Comparison of ENCODE assay signal across 13 mouse cellular contexts in the genomic region with DNA sequence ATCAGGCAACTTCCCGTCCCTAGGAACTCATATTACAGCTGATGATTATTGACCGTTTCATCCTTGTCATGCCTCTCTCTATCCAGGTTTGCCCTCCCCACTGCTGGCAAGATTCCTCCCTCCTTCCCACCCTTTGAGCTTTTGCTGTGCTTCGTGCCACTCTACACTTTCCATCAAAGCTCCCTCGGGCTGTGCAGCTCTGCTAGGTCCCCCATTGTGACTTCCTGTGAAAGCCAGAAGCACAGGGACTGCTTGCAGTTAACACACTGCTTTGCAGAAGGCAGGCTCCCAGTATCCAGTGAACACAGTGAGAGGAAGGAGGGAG.
A peak's percentile ranks its signal among the peaks of the same experiment; 100 is the strongest.
DNase-seq lines count a peak whose midpoint lies in the region; ATAC-seq and TF ChIP-seq lines count a peak whose summit lies in the region.
"Had no signal": no experiment of that assay in that cellular context is flagged by ENCODE, and none has a peak within 500 bp of the region (broad histone marks: within the 10 kb centered on the region; RNA-seq: fewer than 3 reads in every experiment).

No protein-coding gene starts in this region.

- no peak overlapping the region for H3K9ac ChIP-seq in heart, adult 2 months (ENCODE audit: low read depth, low read length)
- H3K9ac ChIP-seq in liver, postnatal 0 days (replicated peaks) = no peak overlapping the region
- H3K9ac ChIP-seq in heart, postnatal 0 days (replicated peaks; ENCODE audit: low read depth, low read length) = no peak overlapping the region
- no peak overlapping the region for H3K9ac ChIP-seq in stomach, embryonic 14.5 days (replicated peaks; ENCODE audit: low read depth, low read length)
- H3K9ac ChIP-seq: neural tube, embryonic 12.5 days had no signal

- TF ChIP-seq CTCF in heart, adult 2 months (IDR thresholded peaks at IDR 0.05) = no peak
- TF ChIP-seq CTCF in liver, postnatal 0 days (IDR thresholded peaks at IDR 0.05; ENCODE audit: low read depth) = no peak
- no peak for TF ChIP-seq CTCF in heart, postnatal 0 days (IDR thresholded peaks at IDR 0.05; ENCODE audit: low read depth)

- no peak for DNase-seq in heart, adult 2 months
- no peak for DNase-seq in heart, adult 9 months (ENCODE audit: low spot score in 2 of 2)
- DNase-seq in liver = peak; percentile 13
- DNase-seq in liver, postnatal 0 days = no peak
- no peak for DNase-seq in heart, postnatal 0 days (ENCODE audit: low spot score)
- DNase-seq in thymus, postnatal 10 days (ENCODE audit: low spot score in 2 of 2) = no peak
- no peak for DNase-seq in ovary, adult 18-20 months (ENCODE audit: low spot score)
- DNase-seq: layer of hippocampus, postnatal 36 days; right cerebral cortex, postnatal 14 days; thymus, adult 18-20 months had no signal

- no peak for TF ChIP-seq EP300 in heart, adult 2 months (IDR thresholded peaks at IDR 0.05; ENCODE audit: insufficient read depth, low read depth, low read length)
- TF ChIP-seq EP300 in liver, postnatal 0 days (IDR thresholded peaks at IDR 0.05; ENCODE audit: low read depth) = no peak
- TF ChIP-seq EP300 in heart, postnatal 0 days (IDR thresholded peaks at IDR 0.05; ENCODE audit: low read depth) = no peak

- TF ChIP-seq POLR2A in heart, adult 2 months (IDR thresholded peaks at IDR 0.05; ENCODE audit: insufficient read depth, low read depth, low read length) = no peak

- 36% methylated on average over 4 of the region's 4 CpGs for WGBS in heart, adult 2 months
- 39% methylated on average over 4 of the region's 4 CpGs for WGBS in liver, postnatal 0 days (ENCODE audit: insufficient replicate concordance)
- 44% methylated on average over 4 of the region's 4 CpGs for WGBS in heart, postnatal 0 days
- WGBS in stomach, embryonic 14.5 days = 46% methylated on average over 4 of the region's 4 CpGs

- H3K27me3 ChIP-seq in heart, adult 2 months (ENCODE audit: control insufficient read depth, insufficient read depth, low read length) = no peaks in the 10 kb centered on the region
- 0 out of 2 replicates have a peak, but pooled peaks cover 3% of the 10 kb centered on the region for H3K27me3 ChIP-seq in liver, postnatal 0 days (ENCODE audit: insufficient read depth, low read length)
- H3K27me3 ChIP-seq in heart, postnatal 0 days (ENCODE audit: control insufficient read depth, insufficient read depth, low read length) = no peaks in the 10 kb centered on the region
- no peaks in the 10 kb centered on the region for H3K27me3 ChIP-seq in stomach, embryonic 14.5 days (ENCODE audit: control insufficient read depth, insufficient read depth, low read length)
- H3K27me3 ChIP-seq: neural tube, embryonic 12.5 days had no signal

- intact Hi-C loops in heart, adult 2 months (cut with DNase I) = no loop called here

- peaks cover 12% of the 10 kb centered on the region for H3K4me1 ChIP-seq in heart, adult 2 months (ENCODE audit: control insufficient read depth, insufficient read depth, low read length)
- no peaks in the 10 kb centered on the region; the same call in 1 of the 2 replicates for H3K4me1 ChIP-seq in liver, postnatal 0 days (ENCODE audit: insufficient read depth)
- peaks cover 42% of the 10 kb centered on the region for H3K4me1 ChIP-seq in heart, postnatal 0 days (ENCODE audit: control insufficient read depth, insufficient read depth)
- 0 out of 2 replicates have a peak, but pooled peaks cover 6% of the 10 kb centered on the region for H3K4me1 ChIP-seq in stomach, embryonic 14.5 days (ENCODE audit: control insufficient read depth, insufficient read depth, low read length)
- H3K4me1 ChIP-seq: neural tube, embryonic 12.5 days had no signal

- H3K4me2 ChIP-seq in liver, postnatal 0 days (ENCODE audit: low read depth, low read length) = no peak overlapping the region
- H3K4me2 ChIP-seq in heart, postnatal 0 days (ENCODE audit: low read depth, low read length) = no peak overlapping the region
- no peak overlapping the region; the same call in 1 of the 2 replicates for H3K4me2 ChIP-seq in stomach, embryonic 14.5 days (replicated peaks; ENCODE audit: low read depth, low read length)
- H3K4me2 ChIP-seq: neural tube, embryonic 12.5 days had no signal

- H3K27ac ChIP-seq in heart, adult 2 months = peak overlapping the region; percentile 76
- H3K27ac ChIP-seq in liver, postnatal 0 days (ENCODE audit: low read depth) = no peak overlapping the region
- peak overlapping the region; percentile 83 for H3K27ac ChIP-seq in heart, postnatal 0 days (ENCODE audit: low read depth)
- H3K27ac ChIP-seq in stomach, embryonic 14.5 days (ENCODE audit: low read length) = peak overlapping the region; percentile 87; the same call in 1 of the 2 replicates
- H3K27ac ChIP-seq: neural tube, embryonic 12.5 days had no signal

- H3K79me2 ChIP-seq in heart, adult 2 months (replicated peaks; ENCODE audit: control insufficient read depth, insufficient read depth, low read length) = no peaks in the 10 kb centered on the region

- no peak for ATAC-seq in liver, postnatal 0 days
- ATAC-seq in heart, postnatal 0 days (ENCODE audit: insufficient read depth, low read depth) = no peak; the same call in 1 of the 2 replicates
- ATAC-seq in stomach, embryonic 14.5 days (ENCODE audit: insufficient number of reproducible peaks, insufficient read depth, low FRiP score, low read depth) = 0 out of 2 replicates have a peak, but pooled peaks have one; percentile 68
- ATAC-seq: CD4-positive, CD25-positive, alpha-beta regulatory T cell, adult 4 months had no signal

- peaks cover 5% of the 10 kb centered on the region for H3K36me3 ChIP-seq in heart, adult 2 months (ENCODE audit: control insufficient read depth, insufficient read depth, low read length)
- no peaks in the 10 kb centered on the region for H3K36me3 ChIP-seq in liver, postnatal 0 days (replicated peaks; ENCODE audit: insufficient read depth, low read length)
- H3K36me3 ChIP-seq in heart, postnatal 0 days (replicated peaks; ENCODE audit: control insufficient read depth, insufficient read depth, low read length) = no peaks in the 10 kb centered on the region
- no peaks in the 10 kb centered on the region for H3K36me3 ChIP-seq in stomach, embryonic 14.5 days (ENCODE audit: control insufficient read depth, insufficient read depth, low read length)
- H3K36me3 ChIP-seq: neural tube, embryonic 12.5 days had no signal

- H3K4me3 ChIP-seq in heart, adult 2 months = no peak overlapping the region
- H3K4me3 ChIP-seq in liver, postnatal 0 days (ENCODE audit: low read depth, low read length) = no peak overlapping the region
- no peak overlapping the region for H3K4me3 ChIP-seq in heart, postnatal 0 days (ENCODE audit: low read depth, low read length)
- no peak overlapping the region for H3K4me3 ChIP-seq in stomach, embryonic 14.5 days (ENCODE audit: low read depth, low read length)
- H3K4me3 ChIP-seq: neural tube, embryonic 12.5 days had no signal

- H3K9me3 ChIP-seq in liver, postnatal 0 days (ENCODE audit: low read length) = no peaks in the 10 kb centered on the region
- H3K9me3 ChIP-seq in heart, postnatal 0 days (replicated peaks; ENCODE audit: control insufficient read depth, low read length) = no peaks in the 10 kb centered on the region
- no peaks in the 10 kb centered on the region for H3K9me3 ChIP-seq in stomach, embryonic 14.5 days (ENCODE audit: control insufficient read depth, low read depth, low read length)
- H3K9me3 ChIP-seq: neural tube, embryonic 12.5 days had no signal
